Mouse (Mus musculus) CH12.LX (cell line): ENCODE measurements around the gene Rlbp1. TPM values are rescaled to one million over a fixed set of nuclear protein-coding genes. Genes with fewer than 3 reads are reported as not detected.

Experiments
- DNase-seq: peaks from one replicate; pipeline ENCODE4 v3.0.0-alpha.2; 2013; ENCODE audit errors: extremely low read depth
- H3K27ac ChIP-seq: 2 replicates; pipeline ENCODE4 v1.5.1; 2012; ENCODE audit warnings: low read depth, mild to moderate bottlenecking, control low read depth, moderate library complexity; ENCODE audit not compliant: insufficient read depth
- H3K27me3 ChIP-seq: replicated peaks from 2 replicates; pipeline ENCODE3; 2012; ENCODE audit warnings: inconsistent platforms
- H3K36me3 ChIP-seq, 2 experiments: replicated peaks in 1 of 2; 2 replicates each; pipeline versions ENCODE3 to v1.6.1; 2012; ENCODE audit warnings: inconsistent platforms in 1 of 2, low read length in 1 of 2, mild to moderate bottlenecking in 1 of 2, mixed read lengths in 1 of 2, moderate library complexity in 1 of 2; ENCODE audit not compliant: control insufficient read depth in 1 of 2, insufficient read depth in 1 of 2
- H3K4me1 ChIP-seq, 2 experiments: 2 replicates each; pipeline ENCODE4 v1.6.1; 2012; ENCODE audit warnings: inconsistent platforms in 1 of 2, moderate library complexity in 1 of 2; ENCODE audit not compliant: insufficient read depth in 2 of 2, control insufficient read depth in 1 of 2
- H3K4me2 ChIP-seq: 2 replicates; pipeline ENCODE4 v1.6.1; 2012; ENCODE audit warnings: low read depth, mild to moderate bottlenecking, control low read depth; ENCODE audit not compliant: poor library complexity, insufficient read depth, severe bottlenecking
- H3K4me3 ChIP-seq, 3 experiments: fragments of 150-350 bp in 1 of 3; sonication (generic) in 1 of 3; replicated peaks in 1 of 3; 2 replicates each; pipeline versions ENCODE3 to v1.5.1; 2011 to 2012; ENCODE audit warnings: low read depth in 2 of 3, low read length in 2 of 3, mild to moderate bottlenecking in 2 of 3, moderate library complexity in 2 of 3, control low read depth in 1 of 3, improper control_type of control experiment in 1 of 3, inconsistent platforms in 1 of 3, mixed read lengths in 1 of 3; ENCODE audit not compliant: poor library complexity in 1 of 3
- H3K79me2 ChIP-seq: replicated peaks from 2 replicates; pipeline ENCODE4 v1.6.1; 2012; ENCODE audit warnings: mild to moderate bottlenecking, moderate library complexity; ENCODE audit not compliant: control insufficient read depth, poor library complexity, insufficient read depth, severe bottlenecking; ENCODE audit errors: extremely low read depth
- H3K9ac ChIP-seq: 2 replicates; pipeline ENCODE4 v1.6.1; 2012; ENCODE audit warnings: low read depth, mild to moderate bottlenecking, control low read depth, moderate library complexity; ENCODE audit not compliant: insufficient read depth
- H3K9me3 ChIP-seq: replicated peaks from 2 replicates; pipeline ENCODE3; 2012; ENCODE audit warnings: low read length, inconsistent platforms, mixed read lengths
- CHD1 ChIP-seq: IDR thresholded peaks from 2 replicates; pipeline ENCODE4 v1.6.1; 2012; ENCODE audit warnings: low read depth, low read length, improper control_type of control experiment, inconsistent platforms
- CHD2 ChIP-seq: IDR thresholded peaks from 2 replicates; pipeline ENCODE4 v1.6.1; 2011; ENCODE audit warnings: low read length, improper control_type of control experiment
- E2F4 ChIP-seq: IDR thresholded peaks from 2 replicates; pipeline ENCODE4 v1.6.1; 2011; ENCODE audit warnings: low read depth, low read length, improper control_type of control experiment; ENCODE audit not compliant: insufficient replicate concordance
- ELF1 ChIP-seq: IDR thresholded peaks from 2 replicates; pipeline ENCODE4 v1.6.1; 2014; ENCODE audit warnings: low read depth, mild to moderate bottlenecking, inconsistent platforms, low read length, improper control_type of control experiment
- EP300 ChIP-seq: IDR thresholded peaks from 2 replicates; pipeline ENCODE4 v1.6.1; 2011; ENCODE audit warnings: low read length, improper control_type of control experiment
- ETS1 ChIP-seq: conservative IDR thresholded peaks from 2 replicates; pipeline ENCODE4 v1.6.1; 2012; ENCODE audit warnings: low read depth, mild to moderate bottlenecking, inconsistent platforms, low read length, improper control_type of control experiment, moderate library complexity
- HCFC1 ChIP-seq: IDR thresholded peaks from 2 replicates; pipeline ENCODE4 v1.6.1; 2012; ENCODE audit warnings: low read depth, mild to moderate bottlenecking, inconsistent platforms, low read length, improper control_type of control experiment
- KAT2A ChIP-seq: IDR thresholded peaks from 2 replicates; pipeline ENCODE4 v1.6.1; 2012; ENCODE audit warnings: low read length, improper control_type of control experiment, inconsistent platforms; ENCODE audit not compliant: insufficient replicate concordance
- MAX ChIP-seq: IDR thresholded peaks from 2 replicates; pipeline ENCODE4 v1.6.1; 2011; ENCODE audit warnings: low read length, improper control_type of control experiment
- MAZ ChIP-seq: IDR thresholded peaks from 2 replicates; pipeline ENCODE4 v1.6.1; 2012; ENCODE audit warnings: low read depth, mild to moderate bottlenecking, inconsistent platforms, low read length, improper control_type of control experiment, moderate library complexity
- MEF2A ChIP-seq: IDR thresholded peaks from 2 replicates; pipeline ENCODE4 v1.6.1; 2014; ENCODE audit warnings: low read depth, mild to moderate bottlenecking, inconsistent platforms, low read length, improper control_type of control experiment, borderline replicate concordance
- MXI1 ChIP-seq: IDR thresholded peaks from 2 replicates; pipeline ENCODE4 v1.6.1; 2011; ENCODE audit warnings: mild to moderate bottlenecking, low read depth, low read length, improper control_type of control experiment
- MYC ChIP-seq: IDR thresholded peaks from 2 replicates; pipeline ENCODE4 v1.6.1; 2011; ENCODE audit warnings: low read depth, mild to moderate bottlenecking, improper control_type of control experiment, low read length
- NELFE ChIP-seq: IDR thresholded peaks from 2 replicates; pipeline ENCODE4 v1.6.1; 2011; ENCODE audit warnings: low read depth, low read length, improper control_type of control experiment
- RAD21 ChIP-seq: IDR thresholded peaks from 2 replicates; pipeline ENCODE4 v1.6.1; 2011; ENCODE audit warnings: low read depth, mild to moderate bottlenecking, low read length, improper control_type of control experiment, moderate library complexity
- SIN3A ChIP-seq: IDR thresholded peaks from 2 replicates; pipeline ENCODE4 v1.6.1; 2012; ENCODE audit warnings: low read length, improper control_type of control experiment, inconsistent platforms
- TBP ChIP-seq: conservative IDR thresholded peaks from 2 replicates; pipeline ENCODE4 v1.6.1; 2011; ENCODE audit warnings: low read depth, low read length, improper control_type of control experiment
- TCF12 ChIP-seq: IDR thresholded peaks from 2 replicates; pipeline ENCODE4 v1.6.1; 2014; ENCODE audit warnings: low read depth, mild to moderate bottlenecking, inconsistent platforms, low read length, improper control_type of control experiment
- UBTF ChIP-seq: IDR thresholded peaks from 2 replicates; pipeline ENCODE4 v1.6.1; 2012; ENCODE audit warnings: low read depth, mild to moderate bottlenecking, inconsistent platforms, low read length, improper control_type of control experiment, moderate library complexity
- USF1 ChIP-seq: IDR thresholded peaks from 2 replicates; pipeline ENCODE4 v1.6.1; 2014; ENCODE audit warnings: low read depth, mild to moderate bottlenecking, inconsistent platforms, low read length, improper control_type of control experiment
- USF2 ChIP-seq: conservative IDR thresholded peaks from 2 replicates; pipeline ENCODE4 v1.6.1; 2011; ENCODE audit warnings: low read depth, low read length, improper control_type of control experiment
- ZKSCAN1 ChIP-seq: IDR thresholded peaks from 2 replicates; pipeline ENCODE4 v1.6.1; 2012; ENCODE audit warnings: low read depth, inconsistent platforms, low read length, improper control_type of control experiment, borderline replicate concordance
- ZMIZ1 ChIP-seq: IDR thresholded peaks from 2 replicates; pipeline ENCODE4 v1.6.1; 2012; ENCODE audit warnings: low read depth, mild to moderate bottlenecking, inconsistent platforms, low read length, improper control_type of control experiment
- ZNF384 ChIP-seq: IDR thresholded peaks from 2 replicates; pipeline ENCODE4 v1.6.1; 2012; ENCODE audit warnings: low read depth, low read length, improper control_type of control experiment, inconsistent platforms
- dilution Hi-C: fragments of 300-500 bp; cut with MboI; formaldehyde crosslinking; loops from 2 replicates; pipeline ENCODE4 v1.14.3; 2020; ENCODE audit warnings: low sequenced_read_pairs; ENCODE audit not compliant: extremely low pct_unique_long_range_greater_than_20kb, extremely low pct_ligation_motif_present
- in situ Hi-C: fragments of 300-500 bp; cut with MboI; formaldehyde crosslinking; loops from 3 replicates; pipeline ENCODE4 v1.14.3; 2019; ENCODE audit warnings: low sequenced_read_pairs, low pct_ligation_motif_present, low pct_unique_long_range_greater_than_20kb, mixed read lengths
- polyA plus RNA-seq: library from polyadenylated mRNA; unstranded; fragments of >175 nt; gene quantifications from 2 replicates; pipeline ENCODE4 v1.2.1, GENCODE M21; 2012; ENCODE audit warnings: low read depth; ENCODE audit not compliant: insufficient read length
- total RNA-seq, 2 experiments: library from RNA; depleted of rRNA; stranded (reverse); fragments of 300-350 nt in 1 of 2; fragments of >200 nt in 1 of 2; gene quantifications; 2 replicates each; pipeline ENCODE4 v1.2.3; 2012 to 2014

Gene Rlbp1
- total and polyA plus RNA-seq, 3 experiments = 2.5 to 24.2 (median 8.4) TPM

GRCm38 (mm10) chr7:79398971-79399370 lies 12.1 kb upstream of the Rlbp1 start:
- TF ChIP-seq MAX (no peak), TCF12 (no peak), MXI1 (no peak), ZNF384 (no peak), CHD1 (no peak), MYC (no peak), TBP (no peak), NELFE (no peak), ZMIZ1 (no peak), EP300 (no peak), E2F4 (no peak), USF2 (no peak), USF1 (no peak), CHD2 (no peak), KAT2A (no peak), HCFC1 (no peak), ZKSCAN1 (no peak)
- Histone ChIP-seq H3K4me1 (peaks cover 1 to 9% of the 10 kb centered on the region in 2 experiments), H3K9ac (no peak overlapping the region), H3K9me3 (no peaks in the 10 kb centered on the region), H3K36me3 (peaks cover 16 to 81% of the 10 kb centered on the region in 2 experiments), H3K27ac (no peak overlapping the region), H3K4me3 (no peak overlapping the region), H3K79me2 (no peaks in the 10 kb centered on the region), H3K27me3 (no peaks in the 10 kb centered on the region), H3K4me2 (no peak overlapping the region)
- dilution Hi-C loops (no loop called here), in situ Hi-C loops (no loop called here)
- DNase-seq = no peak

GRCm38 (mm10) chr7:79398426-79398825 lies 11.6 kb upstream of the Rlbp1 start:
- TF ChIP-seq USF2 (no peak), MAZ (no peak), ZMIZ1 (no peak), UBTF (no peak), TBP (no peak), CHD1 (no peak), HCFC1 (no peak), ELF1 (no peak), RAD21 (no peak), MEF2A (no peak), ETS1 (no peak), TCF12 (no peak), SIN3A (no peak)
- TF ChIP-seq, all 38 proteins: peak for 0
- Histone ChIP-seq H3K4me3 (no peak overlapping the region), H3K4me2 (no peak overlapping the region), H3K27me3 (no peaks in the 10 kb centered on the region), H3K4me1 (peaks cover 4 to 15% of the 10 kb centered on the region in 2 experiments), H3K27ac (no peak overlapping the region), H3K9me3 (no peaks in the 10 kb centered on the region), H3K36me3 (peaks cover 13 to 79% of the 10 kb centered on the region in 2 experiments), H3K79me2 (no peaks in the 10 kb centered on the region), H3K9ac (no peak overlapping the region)
- in situ Hi-C loops = no loop called here
- dilution Hi-C loops = no loop called here
- DNase-seq = no peak
